Mouse (Mus musculus): ENCODE data around the gene Sepsecs. TPM values are rescaled to one million over a fixed set of nuclear protein-coding genes. Genes with fewer than 3 reads are reported as not detected.

Sepsecs gene
- polyA plus RNA-seq, 1 experiment: not detected

DNA sequence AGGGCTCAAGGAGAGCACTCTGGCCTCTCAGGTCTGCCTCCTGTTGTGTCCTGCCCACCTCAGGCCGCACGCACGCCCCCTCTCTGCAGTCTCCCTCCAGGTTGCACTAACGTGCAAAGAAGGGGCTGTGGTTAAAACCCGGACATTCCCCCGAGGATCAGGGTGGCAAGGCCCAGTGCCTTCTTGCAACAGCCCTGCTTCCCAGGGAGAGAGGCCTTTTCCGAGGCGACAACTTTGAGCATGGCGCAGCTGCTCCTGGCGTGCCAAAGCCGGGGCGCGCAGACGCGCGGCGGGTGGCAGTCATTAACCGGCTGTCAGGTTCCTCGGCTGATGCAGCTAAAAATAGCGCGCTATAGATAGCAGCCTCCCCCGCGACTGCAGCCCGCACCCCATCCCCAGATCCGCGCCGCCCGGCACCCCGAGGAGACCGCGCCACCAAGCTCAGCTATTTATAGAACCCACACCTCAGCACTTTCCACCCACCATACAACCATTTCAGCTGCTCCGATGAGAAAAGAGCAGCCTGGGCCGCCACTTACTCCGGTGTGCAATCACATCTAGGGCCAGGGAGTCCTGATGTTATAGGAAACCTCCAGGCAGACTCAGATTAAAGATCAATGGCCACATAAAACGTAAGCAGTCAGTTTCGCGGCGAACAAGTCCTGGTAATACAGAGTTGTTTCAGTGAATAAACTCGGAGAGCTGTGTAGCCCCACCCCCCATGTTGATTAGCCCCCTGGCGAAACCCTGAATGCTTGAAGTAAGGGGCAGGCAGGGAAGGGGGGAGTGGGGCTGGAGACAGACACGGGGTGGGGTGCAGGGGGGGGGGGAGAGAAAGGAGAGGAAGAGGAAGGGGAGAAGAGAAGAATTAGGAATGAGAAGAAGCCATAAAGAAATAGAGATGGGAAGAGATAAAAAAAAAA, 50.9 kb downstream of the Sepsecs start:
- 2% methylated on average over 41 of the region's 41 CpGs for WGBS
- H3K4me1 ChIP-seq (ENCODE audit: control insufficient read depth, insufficient read depth, low read length): peaks cover 38% of the 10 kb centered on the region
- H3K27ac ChIP-seq (ENCODE audit: insufficient read depth, low read depth, low read length): peak overlapping the region; percentile 96
- TF ChIP-seq CTCF (IDR thresholded peaks at IDR 0.05; ENCODE audit: insufficient read depth, low read depth, low read length) (peak; percentile 25; the same call in 1 of the 2 replicates), POLR2A (IDR thresholded peaks at IDR 0.05; ENCODE audit: insufficient read depth, low read depth, low read length) (no peak)
- peak overlapping the region; percentile 36 for H3K4me3 ChIP-seq (ENCODE audit: insufficient read depth, low read depth, low read length)

DNA sequence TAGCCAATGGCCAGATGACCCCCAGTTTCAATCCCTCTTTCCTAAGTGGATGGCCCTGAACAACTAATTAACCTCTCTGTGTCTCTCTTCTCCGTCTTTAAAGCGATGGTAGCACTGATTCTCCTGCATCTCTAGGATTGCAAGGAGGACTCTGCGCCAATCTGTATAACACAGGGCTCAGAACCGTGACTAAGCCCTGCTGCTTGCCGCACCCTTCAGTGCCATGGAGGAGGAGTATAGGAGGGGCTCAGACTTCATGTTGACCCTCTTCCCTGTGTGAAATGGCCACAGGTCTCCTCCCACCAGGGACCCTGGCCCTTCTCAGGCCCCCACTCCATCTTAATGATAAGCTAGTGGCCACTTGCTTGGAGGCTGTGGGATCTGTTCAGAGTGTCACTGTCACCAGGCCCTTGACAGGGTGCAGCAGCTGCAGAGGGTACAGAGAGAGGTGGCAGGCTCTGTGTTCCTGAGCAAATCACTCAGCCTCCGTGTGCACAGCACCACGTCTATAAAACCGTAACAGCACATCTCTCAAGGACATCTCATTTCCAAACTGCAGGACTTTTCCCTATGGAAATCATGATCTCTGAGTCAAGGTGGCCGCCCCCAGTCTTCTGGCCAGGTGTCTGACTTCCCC, 51.7 kb downstream of the Sepsecs start:
- Histone ChIP-seq H3K27ac (ENCODE audit: insufficient read depth, low read depth, low read length) (peak overlapping the region; percentile 96), H3K4me1 (ENCODE audit: control insufficient read depth, insufficient read depth, low read length) (peaks cover 38% of the 10 kb centered on the region), H3K4me3 (ENCODE audit: insufficient read depth, low read depth, low read length) (peak overlapping the region; percentile 36; the same call in 1 of the 2 replicates)
- TF ChIP-seq POLR2A (IDR thresholded peaks at IDR 0.05; ENCODE audit: insufficient read depth, low read depth, low read length) (no peak), CTCF (IDR thresholded peaks at IDR 0.05; ENCODE audit: insufficient read depth, low read depth, low read length) (no peak)
- WGBS: 34% methylated on average over 9 of the region's 9 CpGs

GRCm38 (mm10) chr5:52616549-52616948, 53.0 kb downstream of the Sepsecs start:
- TF ChIP-seq CTCF (IDR thresholded peaks at IDR 0.05; ENCODE audit: insufficient read depth, low read depth, low read length): no peak
- TF ChIP-seq POLR2A (IDR thresholded peaks at IDR 0.05; ENCODE audit: insufficient read depth, low read depth, low read length): no peak

GRCm38 (mm10) chr5:52615421-52615820, 54.1 kb downstream of the Sepsecs start:
- 0 out of 2 replicates have a peak overlapping the region, but pooled peaks have one; percentile 2 for H3K27ac ChIP-seq (ENCODE audit: insufficient read depth, low read depth, low read length)
- H3K4me3 ChIP-seq (ENCODE audit: insufficient read depth, low read depth, low read length): no peak overlapping the region
- H3K4me1 ChIP-seq (ENCODE audit: control insufficient read depth, insufficient read depth, low read length): peaks cover 40% of the 10 kb centered on the region
- TF ChIP-seq POLR2A (IDR thresholded peaks at IDR 0.05; ENCODE audit: insufficient read depth, low read depth, low read length): no peak
- 0 out of 2 replicates have a peak, but pooled peaks have one; percentile 1 for TF ChIP-seq CTCF (IDR thresholded peaks at IDR 0.05; ENCODE audit: insufficient read depth, low read depth, low read length)
- WGBS: 56% methylated on average over 9 of the region's 9 CpGs

More at GRCm38 (mm10) chr5:52616549-52616948, 53.0 kb downstream of the Sepsecs start:
- 29% methylated on average over 2 of the region's 2 CpGs for WGBS
- H3K27ac ChIP-seq (ENCODE audit: insufficient read depth, low read depth, low read length): peak overlapping the region; percentile 35; the same call in 1 of the 2 replicates
- H3K4me1 ChIP-seq (ENCODE audit: control insufficient read depth, insufficient read depth, low read length): peaks cover 33% of the 10 kb centered on the region
- H3K4me3 ChIP-seq (ENCODE audit: insufficient read depth, low read depth, low read length): no peak overlapping the region

DNA sequence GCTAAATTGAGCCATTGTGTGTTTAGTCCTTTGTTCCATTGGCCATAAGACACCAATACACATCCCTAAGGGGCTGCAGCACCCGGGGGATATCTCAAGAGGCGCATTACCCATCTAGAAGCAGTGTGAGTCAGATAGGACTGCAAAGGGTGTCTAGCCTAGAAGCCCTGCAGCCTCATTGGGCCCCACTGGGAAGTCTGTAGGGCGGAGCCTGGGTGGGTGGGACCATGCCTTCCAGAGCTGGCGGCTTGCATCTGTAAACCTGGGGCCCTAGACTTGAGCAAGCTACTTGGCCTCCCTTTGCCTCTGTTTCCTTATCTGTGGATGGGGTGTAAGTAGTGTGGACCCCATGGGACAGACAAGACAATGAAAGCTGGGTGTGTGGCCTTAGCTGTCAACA, 54.8 kb downstream of the Sepsecs start:
- peaks cover 40% of the 10 kb centered on the region for H3K4me1 ChIP-seq (ENCODE audit: control insufficient read depth, insufficient read depth, low read length)
- WGBS: 94% methylated on average over 4 of the region's 4 CpGs
- no peak overlapping the region for H3K27ac ChIP-seq (ENCODE audit: insufficient read depth, low read depth, low read length)
- TF ChIP-seq CTCF (IDR thresholded peaks at IDR 0.05; ENCODE audit: insufficient read depth, low read depth, low read length) (no peak), POLR2A (IDR thresholded peaks at IDR 0.05; ENCODE audit: insufficient read depth, low read depth, low read length) (no peak)
- H3K4me3 ChIP-seq (ENCODE audit: insufficient read depth, low read depth, low read length): no peak overlapping the region

DNA sequence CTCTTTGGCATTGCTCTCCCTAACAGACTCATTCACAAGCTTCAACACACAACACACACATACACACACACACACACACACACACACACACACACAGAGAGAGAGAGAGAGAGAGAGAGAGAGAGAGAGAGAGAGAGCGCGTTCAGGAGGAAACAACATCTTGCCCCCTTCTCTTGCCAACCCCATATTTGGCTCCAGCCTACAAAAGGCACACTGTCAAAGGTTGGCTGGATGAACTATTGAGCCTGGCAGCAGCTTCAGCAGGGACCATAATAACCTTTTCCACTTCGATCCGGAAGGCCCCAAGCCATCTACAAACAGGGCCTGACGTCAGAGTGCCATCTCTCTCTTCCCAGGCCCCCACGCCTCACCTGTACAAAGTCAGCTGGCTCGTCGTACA, 56.7 kb downstream of the Sepsecs start:
- H3K4me3 ChIP-seq (ENCODE audit: insufficient read depth, low read depth, low read length): no peak overlapping the region
- peaks cover 29% of the 10 kb centered on the region for H3K4me1 ChIP-seq (ENCODE audit: control insufficient read depth, insufficient read depth, low read length)
- WGBS: 72% methylated on average over 7 of the region's 8 CpGs
- no peak overlapping the region for H3K27ac ChIP-seq (ENCODE audit: insufficient read depth, low read depth, low read length)
- TF ChIP-seq POLR2A (IDR thresholded peaks at IDR 0.05; ENCODE audit: insufficient read depth, low read depth, low read length) (no peak), CTCF (IDR thresholded peaks at IDR 0.05; ENCODE audit: insufficient read depth, low read depth, low read length) (no peak)

DNA sequence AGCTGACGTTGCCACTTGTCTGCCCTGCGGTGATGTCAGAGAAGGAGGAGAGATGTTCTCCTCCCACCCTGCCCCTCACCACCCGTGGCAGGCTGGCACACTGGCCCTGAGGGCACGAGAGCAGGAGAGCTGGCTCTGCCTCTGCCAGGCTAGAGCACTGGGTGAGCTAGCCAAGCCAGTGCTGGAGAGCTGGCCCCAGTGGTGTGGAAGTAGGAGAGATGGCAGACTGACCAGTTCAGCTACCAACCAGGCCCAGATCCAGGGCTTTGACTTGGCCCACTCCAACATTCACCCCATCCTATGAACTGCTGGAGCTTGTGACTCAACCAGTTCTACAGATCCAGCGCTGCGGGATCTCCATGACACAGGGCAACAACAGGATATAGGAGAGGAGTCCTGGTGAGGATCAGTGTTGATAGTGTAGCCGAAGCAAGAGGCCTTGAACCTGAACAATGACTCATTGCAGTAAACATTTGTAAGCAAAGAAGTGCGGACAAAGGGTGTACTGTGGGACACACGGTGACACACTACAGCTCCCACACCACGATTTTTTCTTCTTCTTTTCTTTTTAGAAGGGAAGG, 58.1 kb downstream of the Sepsecs start:
- H3K4me3 ChIP-seq (ENCODE audit: insufficient read depth, low read depth, low read length): no peak overlapping the region
- 58% methylated on average over 10 of the region's 10 CpGs for WGBS
- peaks cover 19% of the 10 kb centered on the region for H3K4me1 ChIP-seq (ENCODE audit: control insufficient read depth, insufficient read depth, low read length)
- TF ChIP-seq CTCF (IDR thresholded peaks at IDR 0.05; ENCODE audit: insufficient read depth, low read depth, low read length) (no peak), POLR2A (IDR thresholded peaks at IDR 0.05; ENCODE audit: insufficient read depth, low read depth, low read length) (no peak)
- H3K27ac ChIP-seq (ENCODE audit: insufficient read depth, low read depth, low read length): no peak overlapping the region

DNA sequence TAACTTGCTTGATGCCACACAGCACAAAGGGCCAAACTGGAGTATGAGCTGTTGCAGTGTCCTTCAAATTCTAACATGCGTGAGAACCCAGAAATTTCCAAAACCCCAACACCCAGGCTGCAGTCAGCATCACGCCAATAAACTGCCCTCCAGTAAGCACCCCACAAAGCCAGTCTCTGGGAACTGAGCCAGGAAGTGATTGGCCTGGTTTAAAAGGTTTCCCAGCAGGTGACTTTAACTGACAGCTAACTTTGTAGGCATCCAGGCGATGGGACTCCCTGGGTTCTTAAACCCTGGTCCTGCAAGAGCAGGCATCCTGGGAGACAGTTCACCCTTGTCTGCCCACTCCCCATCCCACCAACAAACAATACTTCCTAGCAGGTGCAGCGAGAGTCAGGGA, 59.2 kb downstream of the Sepsecs start:
- TF ChIP-seq CTCF (IDR thresholded peaks at IDR 0.05; ENCODE audit: insufficient read depth, low read depth, low read length) (no peak), POLR2A (IDR thresholded peaks at IDR 0.05; ENCODE audit: insufficient read depth, low read depth, low read length) (no peak)
- 69% methylated on average over 4 of the region's 4 CpGs for WGBS
- Histone ChIP-seq H3K4me3 (ENCODE audit: insufficient read depth, low read depth, low read length) (no peak overlapping the region), H3K27ac (ENCODE audit: insufficient read depth, low read depth, low read length) (no peak overlapping the region), H3K4me1 (ENCODE audit: control insufficient read depth, insufficient read depth, low read length) (peaks cover 10% of the 10 kb centered on the region)

Data from olfactory bulb, adult 2 months (tissue).